Comparison of ENCODE assay signal across 30 mouse cellular contexts in genomic region chr8:22148367-22148740, GRCm38 (mm10). TPM values are rescaled to one million over a fixed set of nuclear protein-coding genes. Genes with fewer than 3 reads are reported as not detected.
"Had no signal": no experiment of that assay in that cellular context is flagged by ENCODE, and none has a peak within 500 bp of the region (broad histone marks: within the 10 kb centered on the region; RNA-seq: fewer than 3 reads in every experiment).

No protein-coding gene starts in this region.

- ATAC-seq: hindbrain, embryonic 16.5 days; inflammation-experienced regulatory T-cells, adult 6 months; intestine, embryonic 15.5 days; intestine, postnatal 0 days; liver, embryonic 12.5 days had no signal

- H3K36me3 ChIP-seq: intestine, embryonic 15.5 days; liver, embryonic 12.5 days had no signal

- H3K27me3 ChIP-seq: heart, embryonic 13.5 days; heart, embryonic 15.5 days; hindbrain, embryonic 12.5 days; intestine, embryonic 15.5 days; limb, embryonic 13.5 days; limb, embryonic 15.5 days; liver, embryonic 12.5 days had no signal

- H3K4me1 ChIP-seq: hindbrain, embryonic 10.5 days; hindbrain, embryonic 12.5 days; intestine, embryonic 15.5 days; limb, embryonic 13.5 days; limb, embryonic 15.5 days had no signal

- H3K9me3 ChIP-seq: heart, embryonic 13.5 days; heart, embryonic 15.5 days; hindbrain, embryonic 10.5 days; hindbrain, embryonic 12.5 days; intestine, embryonic 15.5 days; limb, embryonic 13.5 days; limb, embryonic 15.5 days; liver, embryonic 12.5 days had no signal

- H3K9ac ChIP-seq: heart, embryonic 13.5 days; heart, embryonic 15.5 days; hindbrain, embryonic 12.5 days; hindbrain, embryonic 14.5 days; intestine, embryonic 15.5 days; limb, embryonic 13.5 days; limb, embryonic 15.5 days; liver, embryonic 12.5 days; liver, embryonic 14.5 days had no signal

- H3K4me3 ChIP-seq: gastrocnemius, adult 2 months; heart, adult 2 months; heart, embryonic 13.5 days; heart, embryonic 15.5 days; hindbrain, embryonic 10.5 days; hindbrain, embryonic 12.5 days; intestine, embryonic 15.5 days; layer of hippocampus, adult 2 months; left cerebral cortex, adult 2 months; limb, embryonic 13.5 days; limb, embryonic 15.5 days; liver, embryonic 12.5 days had no signal

- H3K27ac ChIP-seq: gastrocnemius, adult 2 months; heart, adult 2 months; heart, embryonic 13.5 days; heart, embryonic 15.5 days; hindbrain, embryonic 10.5 days; hindbrain, embryonic 12.5 days; hindbrain, embryonic 14.5 days; intestine, embryonic 15.5 days; layer of hippocampus, adult 2 months; left cerebral cortex, adult 2 months; limb, embryonic 13.5 days; limb, embryonic 15.5 days; liver, embryonic 12.5 days; liver, embryonic 14.5 days had no signal

- DNase-seq: gastrocnemius, adult 2 months; gastrocnemius, postnatal 10 days; gastrocnemius, postnatal 25 days; heart, adult 2 months; heart, postnatal 4 days; kidney, adult 18-20 months; kidney, adult 8-10 months; kidney, postnatal 10 days; kidney, postnatal 25 days; lung, adult 18-20 months had no signal

- H3K4me2 ChIP-seq: heart, embryonic 13.5 days; heart, embryonic 15.5 days; hindbrain, embryonic 12.5 days; hindbrain, embryonic 14.5 days; intestine, embryonic 15.5 days; limb, embryonic 13.5 days; limb, embryonic 15.5 days; liver, embryonic 12.5 days had no signal

RNA-seq across cellular contexts. Expression of gene Nek5, which starts 23.5 kb away (rescaled TPM):
- total RNA-seq: gastrocnemius, postnatal 10 days; gastrocnemius, postnatal 4 days; granulocyte monocyte progenitor cell, adult 5-6 weeks; heart, adult 2 months; heart, postnatal 25 days; heart, postnatal 4 days; left cerebral cortex, adult 2 months; left cerebral cortex, postnatal 36 days had no signal
- polyA plus RNA-seq: limb, embryonic 11.5 days; liver, embryonic 12.5 days had no signal

RNA-seq across cellular contexts. Expression of gene Ckap2, which starts 37.3 kb away (rescaled TPM):
- total RNA-seq: gastrocnemius, adult 2 months had no signal
